Mouse (Mus musculus): ENCODE data around the gene Ezr.

DNA sequence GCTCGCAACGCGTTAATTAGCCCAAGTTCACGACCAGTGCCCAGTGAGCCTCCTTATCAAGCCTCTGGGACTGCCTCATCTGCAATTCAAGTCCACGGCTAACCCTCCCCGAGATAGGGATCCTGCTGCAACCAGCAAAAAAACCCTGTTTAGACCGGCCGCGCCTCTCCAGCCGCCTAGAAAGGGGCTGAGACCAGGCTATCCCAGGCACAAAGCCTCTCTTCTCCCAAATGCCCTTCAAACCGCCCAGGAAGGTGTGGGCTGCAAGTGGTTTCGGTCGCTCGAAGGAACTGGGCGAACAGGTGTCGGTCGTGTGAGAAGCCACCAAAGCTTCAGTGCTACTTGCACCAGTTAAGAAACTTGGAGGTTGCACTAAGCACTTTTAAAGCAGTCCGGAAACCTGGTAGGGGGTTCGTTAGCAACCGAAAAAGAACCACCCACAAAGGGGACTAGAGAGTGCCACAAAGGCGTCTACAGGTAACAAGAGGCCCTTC is 504 bp downstream of the Ezr start:
- no peak for TF ChIP-seq EP300 (optimal IDR thresholded peaks at IDR 0.05)
- TF ChIP-seq CTCF (IDR thresholded peaks at IDR 0.05; ENCODE audit: low read depth) = no peak

Data from stomach, postnatal 0 days (tissue).